Mouse (Mus musculus) forebrain, embryonic 16.5 days (tissue): ENCODE measurements around the gene Kcnn1. TPM values are rescaled to one million over a fixed set of nuclear protein-coding genes. Genes with fewer than 3 reads are reported as not detected.

ENCODE experiments used
- ATAC-seq: fragments of 200-750 bp; cut with Nextera tagmentation; 2 replicates; pipeline ENCODE4 v1.8.0; 2017; ENCODE audit warnings: mild to moderate bottlenecking, moderate library complexity
- H3K27ac ChIP-seq: fragments of 300-500 bp; sonication (generic); 2 replicates; pipeline ENCODE4 v1.5.1; 2014; ENCODE audit warnings: low read length, control low read depth
- H3K27me3 ChIP-seq: fragments of 300-500 bp; sonication (generic); replicated peaks from 2 replicates; pipeline ENCODE4 v1.6.1; 2014; ENCODE audit warnings: low read length; ENCODE audit not compliant: control insufficient read depth, insufficient read depth
- H3K36me3 ChIP-seq: fragments of 300-500 bp; sonication (generic); 2 replicates; pipeline ENCODE4 v1.6.1; 2014; ENCODE audit not compliant: control insufficient read depth, insufficient read depth
- H3K4me1 ChIP-seq: fragments of 300-500 bp; sonication (generic); replicated peaks from 2 replicates; pipeline ENCODE4 v1.6.1; 2014; ENCODE audit warnings: low read length; ENCODE audit not compliant: control insufficient read depth, insufficient read depth
- H3K4me2 ChIP-seq: fragments of 300-500 bp; sonication (generic); 2 replicates; pipeline ENCODE4 v1.6.1; 2014; ENCODE audit warnings: mild to moderate bottlenecking, low read length, control low read depth
- H3K4me3 ChIP-seq: fragments of 300-500 bp; sonication (generic); replicated peaks from 2 replicates; pipeline ENCODE4 v1.5.1; 2014; ENCODE audit warnings: mild to moderate bottlenecking, low read length, control low read depth
- H3K9ac ChIP-seq: fragments of 300-500 bp; sonication (generic); replicated peaks from 2 replicates; pipeline ENCODE4 v1.6.1; 2014; ENCODE audit warnings: low read depth, low read length, control low read depth
- H3K9me3 ChIP-seq: fragments of 300-500 bp; sonication (generic); 2 replicates; pipeline ENCODE4 v1.6.1; 2016; ENCODE audit warnings: low read length; ENCODE audit not compliant: control insufficient read depth
- WGBS: fragments of 180-500 bp; shearing (Covaris S2); extraction: QIAGEN DNeasy Blood & Tissue Kit; methylation state at CpG from one replicate; pipeline ENCODE4 v1.1.7; 2014; 5-methylcytosine and 5-hydroxymethylcytosine counted together
- polyA plus RNA-seq: library from polyadenylated mRNA; unstranded; fragments of >200 nt; fragmentation: Nextera tagmentation; extraction: Ambion mirVana; gene quantifications from 2 replicates; pipeline ENCODE4 v1.2.1, GENCODE M21; 2015

Kcnn1 gene
- polyA plus RNA-seq, 1 experiment from 2014 or later, result 13.4 TPM

- no peaks in the 10 kb centered on the region for H3K4me1 ChIP-seq
- no peaks in the 10 kb centered on the region for H3K27me3 ChIP-seq
- no peak overlapping the region for H3K4me3 ChIP-seq
- no peaks in the 10 kb centered on the region for H3K9me3 ChIP-seq
- no peak for ATAC-seq
- no peak overlapping the region for H3K4me2 ChIP-seq
- H3K9ac ChIP-seq, result no peak overlapping the region
- no peak overlapping the region for H3K27ac ChIP-seq
- WGBS, result 89% methylated on average over 3 of the region's 3 CpGs
- H3K36me3 ChIP-seq, result no peaks in the 10 kb centered on the region
Observed at GRCm38 (mm10) chr8:70849333-70849990, 13.6 kb downstream of the Kcnn1 start.

DNA sequence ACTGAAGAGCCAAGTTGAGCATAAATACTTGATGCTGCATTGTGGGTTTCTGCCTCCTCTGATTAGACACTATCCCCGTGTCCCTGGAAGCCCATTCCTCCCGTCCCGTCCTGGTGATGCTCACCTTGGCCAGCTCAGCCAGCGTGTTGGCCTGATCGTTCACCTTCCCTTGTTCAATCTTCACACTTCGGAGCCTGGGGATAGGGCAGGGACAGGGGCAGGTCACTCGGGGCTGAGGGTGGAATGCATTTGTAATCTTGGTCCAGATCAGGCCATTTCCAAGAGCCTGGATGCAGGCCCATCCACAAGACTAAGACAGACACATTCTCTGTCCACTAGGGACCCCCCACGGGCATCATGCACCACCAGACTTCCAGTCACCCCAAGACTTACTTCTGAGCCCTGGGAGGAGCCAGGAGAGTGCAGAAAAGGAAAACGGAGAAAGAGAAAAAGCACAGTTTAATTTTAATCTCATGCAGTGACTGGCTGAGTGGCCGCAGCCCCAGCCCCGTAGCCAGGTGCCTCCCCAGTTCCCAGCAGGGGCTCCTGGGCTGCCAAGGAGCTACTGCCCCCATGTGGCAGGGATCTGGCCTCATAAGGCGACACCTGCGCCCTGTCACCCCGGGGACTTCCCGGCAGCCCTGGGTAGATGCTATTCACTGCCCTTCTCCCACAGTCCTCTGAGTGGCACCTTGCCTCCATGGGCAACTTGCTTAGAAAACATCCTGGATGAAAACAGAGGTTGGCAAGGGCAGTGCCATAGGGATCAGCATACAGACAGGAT, 16.5 kb downstream of the Kcnn1 start:
- Histone ChIP-seq H3K27me3 (no peaks in the 10 kb centered on the region), H3K4me2 (no peak overlapping the region), H3K36me3 (no peaks in the 10 kb centered on the region), H3K9ac (no peak overlapping the region), H3K4me1 (no peaks in the 10 kb centered on the region), H3K4me3 (no peak overlapping the region), H3K9me3 (no peaks in the 10 kb centered on the region), H3K27ac (no peak overlapping the region)
- WGBS, result 54% methylated on average over 15 of the region's 15 CpGs
- ATAC-seq, result no peak

GRCm38 (mm10) chr8:70845108-70845507, 17.9 kb downstream of the Kcnn1 start:
- no peaks in the 10 kb centered on the region for H3K36me3 ChIP-seq
- H3K4me3 ChIP-seq, result no peak overlapping the region
- no peaks in the 10 kb centered on the region for H3K9me3 ChIP-seq
- no peak overlapping the region for H3K4me2 ChIP-seq
- H3K9ac ChIP-seq, result no peak overlapping the region
- no peak for ATAC-seq
- H3K27ac ChIP-seq, result no peak overlapping the region
- peaks cover 4% of the 10 kb centered on the region; the same call in 1 of the 2 replicates for H3K4me1 ChIP-seq
- 46% methylated on average over 5 of the region's 5 CpGs for WGBS
- H3K27me3 ChIP-seq, result no peaks in the 10 kb centered on the region

DNA sequence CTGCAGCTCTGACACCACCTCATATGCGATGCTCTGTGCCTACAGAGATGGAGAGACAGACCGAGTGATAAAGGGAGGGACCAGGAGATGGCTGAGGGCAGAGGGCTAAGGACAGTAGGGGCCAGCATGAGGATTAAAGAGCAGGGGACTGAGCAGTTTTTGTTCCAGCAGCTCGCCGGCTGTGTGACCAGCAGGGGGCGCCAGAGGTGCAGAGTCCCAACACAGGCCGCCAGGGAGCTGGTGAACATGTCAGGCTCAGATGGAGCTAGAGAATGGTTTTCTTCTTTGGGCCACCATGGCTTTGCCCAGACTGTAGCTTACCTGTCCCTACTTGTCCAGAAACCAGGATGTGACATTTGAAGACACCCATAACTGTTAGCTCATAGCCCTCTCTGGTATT, 18.5 kb downstream of the Kcnn1 start:
- Histone ChIP-seq H3K36me3 (no peaks in the 10 kb centered on the region), H3K4me2 (no peak overlapping the region), H3K9me3 (no peaks in the 10 kb centered on the region), H3K4me1 (peaks cover 5% of the 10 kb centered on the region; the same call in 1 of the 2 replicates), H3K9ac (no peak overlapping the region), H3K27ac (no peak overlapping the region), H3K27me3 (no peaks in the 10 kb centered on the region), H3K4me3 (no peak overlapping the region)
- no peak for ATAC-seq
- WGBS, result 1% methylated on average over 6 of the region's 6 CpGs

DNA sequence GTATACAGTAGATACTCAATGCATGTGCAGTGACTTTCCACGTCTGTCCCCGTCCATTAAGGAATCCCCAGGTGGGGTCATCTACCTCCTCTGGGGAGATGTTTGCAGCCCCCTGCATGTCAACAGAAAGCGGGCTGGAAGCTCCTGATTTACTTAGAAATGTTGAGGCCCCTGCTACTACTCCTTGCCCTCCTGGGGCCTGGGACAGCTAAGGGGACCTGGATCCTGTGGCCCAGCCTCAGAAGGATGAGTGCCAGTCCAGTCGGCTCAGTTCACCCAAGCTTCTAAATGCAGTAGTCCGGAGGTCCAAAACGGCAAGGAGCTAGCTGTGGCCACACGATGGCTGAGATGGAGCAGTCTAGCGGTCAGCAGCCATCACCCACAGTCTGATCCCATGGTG, 19.1 kb downstream of the Kcnn1 start:
- H3K36me3 ChIP-seq, result no peaks in the 10 kb centered on the region
- no peak for ATAC-seq
- H3K4me3 ChIP-seq, result no peak overlapping the region
- WGBS, result 88% methylated on average over 8 of the region's 8 CpGs
- H3K9ac ChIP-seq, result no peak overlapping the region
- H3K9me3 ChIP-seq, result no peaks in the 10 kb centered on the region
- no peaks in the 10 kb centered on the region for H3K27me3 ChIP-seq
- no peak overlapping the region for H3K4me2 ChIP-seq
- no peak overlapping the region for H3K27ac ChIP-seq
- peaks cover 5% of the 10 kb centered on the region for H3K4me1 ChIP-seq

DNA sequence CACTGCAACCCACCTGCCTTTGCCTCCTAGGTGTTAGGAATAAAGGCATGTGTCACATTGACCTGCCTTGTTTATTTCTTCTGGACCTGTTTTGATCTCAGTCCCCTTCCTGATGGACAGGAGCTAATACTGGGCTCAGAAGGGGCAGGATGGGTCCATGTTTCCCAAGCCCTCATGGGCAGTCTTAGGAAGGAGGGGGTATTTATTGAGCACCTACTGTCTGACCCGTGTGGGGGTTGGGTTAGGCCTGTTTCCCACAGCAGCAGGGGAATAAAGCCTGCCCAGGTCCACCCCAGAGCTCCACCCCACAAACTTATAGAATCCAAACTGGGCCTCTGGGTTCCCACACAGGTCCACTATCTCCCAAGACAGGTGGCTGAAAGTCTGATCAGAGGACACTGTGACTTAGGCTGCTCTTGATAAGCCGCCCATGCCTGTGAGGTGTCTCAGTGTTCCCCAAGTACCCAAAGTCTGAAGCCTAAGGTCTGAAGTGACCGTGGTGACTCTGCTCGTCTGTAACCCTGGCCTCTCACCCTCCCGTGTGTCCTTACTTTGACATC, 19.8 kb downstream of the Kcnn1 start:
- Histone ChIP-seq H3K9me3 (no peaks in the 10 kb centered on the region), H3K4me3 (no peak overlapping the region), H3K4me2 (no peak overlapping the region), H3K4me1 (peaks cover 11% of the 10 kb centered on the region), H3K9ac (no peak overlapping the region), H3K27ac (no peak overlapping the region), H3K27me3 (no peaks in the 10 kb centered on the region), H3K36me3 (no peaks in the 10 kb centered on the region)
- no peak for ATAC-seq
- WGBS, result 88% methylated on average over 5 of the region's 5 CpGs

GRCm38 (mm10) chr8:70842484-70842883, 20.6 kb downstream of the Kcnn1 start:
- Histone ChIP-seq H3K36me3 (no peaks in the 10 kb centered on the region), H3K4me1 (peaks cover 11% of the 10 kb centered on the region), H3K9ac (no peak overlapping the region), H3K9me3 (no peaks in the 10 kb centered on the region), H3K4me3 (no peak overlapping the region), H3K27ac (no peak overlapping the region), H3K4me2 (no peak overlapping the region), H3K27me3 (no peaks in the 10 kb centered on the region)
- 73% methylated on average over 25 of the region's 25 CpGs for WGBS
- no peak for ATAC-seq

DNA sequence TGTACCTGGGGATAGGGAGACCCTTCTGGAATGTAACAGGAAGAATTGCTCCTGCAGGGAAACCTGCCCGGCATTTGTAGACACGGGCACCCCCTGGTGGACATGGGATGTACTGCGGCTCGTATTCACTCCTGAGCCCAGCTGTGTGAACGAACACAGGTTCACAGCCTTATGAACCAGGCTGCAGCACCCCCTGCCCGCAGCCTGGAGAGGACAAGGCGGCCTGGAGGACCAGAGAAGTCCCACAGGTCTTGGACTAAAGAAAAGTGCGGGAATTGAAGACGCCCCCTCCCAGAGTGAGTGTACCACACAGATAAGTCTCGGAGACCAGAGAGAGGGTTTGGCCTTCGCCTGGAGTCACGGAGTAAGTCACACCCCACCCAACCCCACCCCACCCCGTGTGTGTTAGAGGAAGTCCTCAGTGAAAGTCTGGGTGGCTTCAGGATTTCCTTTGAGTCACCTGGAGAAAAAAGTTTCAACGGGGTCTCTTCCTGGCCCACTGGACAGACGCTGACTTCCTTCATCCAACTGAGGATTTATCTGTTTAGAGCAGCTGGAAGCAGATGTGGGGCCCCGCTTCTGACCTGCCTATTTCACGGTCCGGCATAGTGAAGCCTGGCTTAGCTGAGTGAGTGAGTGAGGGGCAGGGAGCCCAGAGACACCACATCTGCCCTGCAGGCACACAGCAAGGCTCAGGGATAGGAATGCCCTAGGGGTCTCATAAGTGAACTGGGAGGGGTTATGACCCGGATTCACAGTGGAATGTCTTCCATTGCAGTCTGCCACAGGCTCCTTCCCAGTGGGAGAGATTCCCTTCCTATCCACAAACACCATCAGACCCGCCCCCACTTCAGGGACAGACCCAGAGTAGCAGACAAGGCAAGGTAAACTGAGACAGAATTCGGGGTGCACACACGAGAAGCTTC, 21.6 kb downstream of the Kcnn1 start:
- Histone ChIP-seq H3K4me1 (peaks cover 11% of the 10 kb centered on the region), H3K9me3 (no peaks in the 10 kb centered on the region), H3K4me2 (no peak overlapping the region), H3K9ac (no peak overlapping the region), H3K27me3 (no peaks in the 10 kb centered on the region), H3K27ac (no peak overlapping the region), H3K4me3 (no peak overlapping the region), H3K36me3 (no peaks in the 10 kb centered on the region)
- ATAC-seq, result no peak
- WGBS, result 39% methylated on average over 22 of the region's 22 CpGs

- H3K4me1 ChIP-seq, result peaks cover 11% of the 10 kb centered on the region
- H3K9me3 ChIP-seq, result no peaks in the 10 kb centered on the region
- H3K4me3 ChIP-seq, result no peak overlapping the region
- WGBS, result 58% methylated on average over 10 of the region's 10 CpGs
- H3K36me3 ChIP-seq, result no peaks in the 10 kb centered on the region
- no peak for ATAC-seq
- no peak overlapping the region for H3K9ac ChIP-seq
- no peak overlapping the region for H3K27ac ChIP-seq
- no peak overlapping the region for H3K4me2 ChIP-seq
- H3K27me3 ChIP-seq, result no peaks in the 10 kb centered on the region
Observed at GRCm38 (mm10) chr8:70840590-70840989, 22.5 kb downstream of the Kcnn1 start.
